Comparison of ENCODE assay signal across 28 mouse cellular contexts in the genomic region with DNA sequence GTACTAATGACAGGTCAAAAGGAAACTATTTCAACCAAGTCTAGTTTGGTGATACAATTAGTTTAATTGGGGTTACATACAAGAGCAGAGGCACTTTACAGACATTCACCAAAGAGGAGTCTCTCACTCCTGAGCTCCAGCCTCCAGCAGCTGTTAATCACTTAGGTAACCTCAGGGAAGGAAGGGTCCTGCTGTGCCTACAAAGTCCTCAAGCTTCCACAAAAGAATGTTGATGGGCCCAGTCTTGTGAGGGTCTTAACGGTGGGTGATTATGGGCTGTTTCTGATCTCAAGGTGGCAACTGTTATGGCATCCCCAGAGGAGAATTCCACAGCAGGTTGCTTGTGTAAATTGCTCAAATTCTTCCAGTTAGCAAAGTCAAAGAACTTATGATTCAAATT.
DNase-seq lines count a peak whose midpoint lies in the region; ATAC-seq and TF ChIP-seq lines count a peak whose summit lies in the region.
"Had no signal": no experiment of that assay in that cellular context is flagged by ENCODE, and none has a peak within 500 bp of the region (broad histone marks: within the 10 kb centered on the region; RNA-seq: fewer than 3 reads in every experiment).

No protein-coding gene starts in this region.

- DNase-seq in embryo, embryonic 10 days (ENCODE audit: low spot score) = peak; percentile 12
- DNase-seq in embryo, embryonic 9.5 days (ENCODE audit: extremely low spot score) = no peak
- DNase-seq in limb, embryonic 11.5 days (ENCODE audit: low spot score) = peak; percentile 29
- DNase-seq in limb, embryonic 10.5 days (ENCODE audit: low spot score) = no peak
- DNase-seq in retina, embryonic 14.5 days (ENCODE audit: low spot score) = peak; percentile 38
- DNase-seq in gastrocnemius, postnatal 4 days (ENCODE audit: low spot score in 2 of 2) = no peak
- DNase-seq: adrenal gland, postnatal 10 days; adrenal gland, postnatal 36 days; cerebellum, adult 11 months; cerebellum, adult 2 months; cerebellum, postnatal 10 days; cerebellum, postnatal 36 days; gastrocnemius, postnatal 10 days; heart, adult 18-20 months; heart, postnatal 10 days; heart, postnatal 36 days had no signal

- peak; percentile 59; the same call in 1 of the 2 replicates for ATAC-seq in limb, embryonic 11.5 days (ENCODE audit: insufficient number of reproducible peaks, low FRiP score, low TSS enrichment, low read depth)
- no peak for ATAC-seq in intestine, postnatal 0 days
- ATAC-seq: forebrain, embryonic 15.5 days; hindbrain, embryonic 16.5 days; intestine, embryonic 15.5 days; Patski had no signal

- WGBS in limb, embryonic 11.5 days = 2% methylated on average over 1 of the region's 1 CpGs
- 2% methylated on average over 1 of the region's 1 CpGs for WGBS in limb, embryonic 10.5 days
- WGBS in intestine, postnatal 0 days = 6% methylated on average over 1 of the region's 1 CpGs

- H3K4me1 ChIP-seq in limb, embryonic 11.5 days (ENCODE audit: control insufficient read depth, insufficient read depth, low read length) = 0 out of 2 replicates have a peak, but pooled peaks cover 4% of the 10 kb centered on the region
- peaks cover 40% of the 10 kb centered on the region for H3K4me1 ChIP-seq in limb, embryonic 10.5 days
- no peaks in the 10 kb centered on the region for H3K4me1 ChIP-seq in intestine, postnatal 0 days (replicated peaks; ENCODE audit: control insufficient read depth, insufficient read depth, low read length)
- H3K4me1 ChIP-seq: embryonic facial prominence, embryonic 13.5 days; heart, embryonic 12.5 days; heart, embryonic 15.5 days; intestine, embryonic 15.5 days had no signal

- H3K36me3 ChIP-seq in limb, embryonic 11.5 days (ENCODE audit: control insufficient read depth, insufficient read depth, low read length) = no peaks in the 10 kb centered on the region
- H3K36me3 ChIP-seq in limb, embryonic 10.5 days = no peaks in the 10 kb centered on the region
- no peaks in the 10 kb centered on the region for H3K36me3 ChIP-seq in intestine, postnatal 0 days (ENCODE audit: control insufficient read depth, insufficient read depth)
- H3K36me3 ChIP-seq: embryonic facial prominence, embryonic 13.5 days; forebrain, embryonic 12.5 days; forebrain, embryonic 15.5 days; heart, embryonic 12.5 days; heart, embryonic 15.5 days; hindbrain, embryonic 10.5 days; hindbrain, embryonic 13.5 days; intestine, embryonic 15.5 days had no signal

- H3K27me3 ChIP-seq in limb, embryonic 11.5 days (ENCODE audit: control insufficient read depth, insufficient read depth, low read length) = no peaks in the 10 kb centered on the region
- H3K27me3 ChIP-seq in limb, embryonic 10.5 days (ENCODE audit: low read depth, poor library complexity, severe bottlenecking) = no peaks in the 10 kb centered on the region
- H3K27me3 ChIP-seq in intestine, postnatal 0 days (replicated peaks; ENCODE audit: control insufficient read depth, insufficient read depth, low read length) = no peaks in the 10 kb centered on the region
- H3K27me3 ChIP-seq: embryonic facial prominence, embryonic 13.5 days; forebrain, embryonic 12.5 days; forebrain, embryonic 15.5 days; heart, embryonic 12.5 days; heart, embryonic 15.5 days; hindbrain, embryonic 13.5 days; intestine, embryonic 15.5 days; Patski had no signal

- H3K27ac ChIP-seq in limb, embryonic 11.5 days (replicated peaks; ENCODE audit: low read depth, low read length) = no peak overlapping the region
- H3K27ac ChIP-seq in limb, embryonic 10.5 days = no peak overlapping the region
- H3K27ac ChIP-seq in intestine, postnatal 0 days (ENCODE audit: low read depth, low read length) = no peak overlapping the region
- H3K27ac ChIP-seq: embryonic facial prominence, embryonic 13.5 days; forebrain, embryonic 12.5 days; forebrain, embryonic 15.5 days; heart, embryonic 15.5 days; hindbrain, embryonic 10.5 days; hindbrain, embryonic 13.5 days; intestine, embryonic 15.5 days had no signal

- H3K9ac ChIP-seq in limb, embryonic 11.5 days (ENCODE audit: low read length) = no peak overlapping the region
- no peak overlapping the region for H3K9ac ChIP-seq in intestine, postnatal 0 days (ENCODE audit: low read depth, low read length)
- H3K9ac ChIP-seq: embryonic facial prominence, embryonic 13.5 days; forebrain, embryonic 12.5 days; forebrain, embryonic 15.5 days; heart, embryonic 12.5 days; heart, embryonic 15.5 days; hindbrain, embryonic 13.5 days; intestine, embryonic 15.5 days had no signal

- no peak for TF ChIP-seq CTCF in intestine, postnatal 0 days (IDR thresholded peaks at IDR 0.05; ENCODE audit: low read depth)

- H3K4me2 ChIP-seq in limb, embryonic 11.5 days (ENCODE audit: low read depth, severe bottlenecking) = no peak overlapping the region
- H3K4me2 ChIP-seq in intestine, postnatal 0 days (replicated peaks; ENCODE audit: low read depth) = no peak overlapping the region
- H3K4me2 ChIP-seq: embryonic facial prominence, embryonic 13.5 days; forebrain, embryonic 12.5 days; forebrain, embryonic 15.5 days; heart, embryonic 12.5 days; heart, embryonic 15.5 days; hindbrain, embryonic 13.5 days; intestine, embryonic 15.5 days had no signal

- H3K9me3 ChIP-seq in limb, embryonic 11.5 days (ENCODE audit: control insufficient read depth, low read length) = no peaks in the 10 kb centered on the region
- no peaks in the 10 kb centered on the region for H3K9me3 ChIP-seq in limb, embryonic 10.5 days (replicated peaks)
- H3K9me3 ChIP-seq in intestine, postnatal 0 days (ENCODE audit: control insufficient read depth) = no peaks in the 10 kb centered on the region
- H3K9me3 ChIP-seq: embryonic facial prominence, embryonic 13.5 days; forebrain, embryonic 12.5 days; forebrain, embryonic 15.5 days; heart, embryonic 12.5 days; heart, embryonic 15.5 days; hindbrain, embryonic 10.5 days; hindbrain, embryonic 13.5 days; intestine, embryonic 15.5 days had no signal

- no peak overlapping the region for H3K4me3 ChIP-seq in limb, embryonic 11.5 days (ENCODE audit: low read depth, low read length)
- no peak overlapping the region for H3K4me3 ChIP-seq in limb, embryonic 10.5 days
- H3K4me3 ChIP-seq in intestine, postnatal 0 days (ENCODE audit: low read depth, low read length) = no peak overlapping the region
- H3K4me3 ChIP-seq: embryonic facial prominence, embryonic 13.5 days; erythroblast, embryonic 14.5 days; forebrain, embryonic 12.5 days; forebrain, embryonic 15.5 days; heart, embryonic 12.5 days; heart, embryonic 15.5 days; hindbrain, embryonic 10.5 days; hindbrain, embryonic 13.5 days; intestine, embryonic 15.5 days had no signal

Comparison
In these comparisons a context has a peak if more than half of its experiments do, and no peak if none do; other contexts are left out.
1. DNase-seq: peak in embryo, embryonic 10 days (single experiment), limb, embryonic 11.5 days (single experiment) and retina, embryonic 14.5 days (single experiment); none in embryo, embryonic 9.5 days (single experiment), limb, embryonic 10.5 days (single experiment) and gastrocnemius, postnatal 4 days (0 of 2).